Mouse (Mus musculus) T-cell, adult 2 months (primary cell): ENCODE data around the gene Npas1.

Experiments used
- DNase-seq: peaks from one replicate; pipeline ENCODE4 v3.0.0; 2022; ENCODE audit warnings: low spot score

Gene Npas1

DNA sequence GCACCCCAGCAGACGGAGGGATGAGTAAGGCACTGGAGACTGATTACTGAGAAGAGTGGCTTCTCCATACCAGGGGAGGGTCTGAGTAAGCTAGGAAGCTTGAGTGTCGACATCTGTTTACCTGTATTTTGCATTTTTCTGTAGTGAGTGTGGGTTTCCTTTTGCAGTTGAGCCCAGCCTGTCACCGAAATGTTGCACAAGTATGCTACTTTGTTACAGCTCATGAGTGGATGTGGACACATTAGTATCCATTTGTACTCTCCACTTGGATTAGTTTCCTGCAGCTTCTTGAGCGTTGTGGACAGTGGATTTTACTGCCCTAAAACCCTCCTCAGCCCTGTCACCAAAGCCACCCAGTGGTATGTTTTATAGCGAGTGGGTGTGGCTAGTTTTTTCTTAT lies 58.8 kb downstream of the Npas1 start:
- DNase-seq = no peak

DNA sequence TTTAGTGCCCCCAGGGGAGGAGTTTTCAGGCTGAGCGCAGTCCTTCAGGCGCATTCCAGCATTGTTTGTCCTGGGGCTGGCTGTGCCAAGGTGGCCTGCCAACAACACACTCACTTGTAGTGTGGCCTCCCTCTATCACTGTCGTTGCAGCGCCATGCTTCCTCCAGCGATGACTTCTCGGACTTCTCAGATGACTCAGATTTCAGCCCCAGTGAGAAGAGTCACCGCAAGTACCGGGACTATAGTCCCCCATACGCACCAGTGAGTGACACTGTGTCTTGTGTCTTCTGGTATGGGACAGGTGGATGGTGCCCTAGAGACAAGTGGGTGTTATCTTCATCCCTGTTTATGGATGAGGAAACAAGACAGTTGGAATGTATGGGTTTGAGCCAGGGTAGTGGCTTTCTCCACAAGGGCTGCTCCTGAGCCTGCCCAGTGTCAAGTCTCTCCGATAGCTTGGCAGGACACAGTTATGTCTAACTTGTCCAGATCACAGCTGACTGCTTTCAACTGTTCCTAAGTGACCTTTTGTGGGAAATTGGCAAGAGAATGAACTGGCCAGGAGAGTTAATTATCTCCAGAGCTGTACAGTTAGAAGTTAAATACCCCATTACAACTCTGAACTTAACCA lies 60.3 kb downstream of the Npas1 start:
- no peak for DNase-seq

DNA sequence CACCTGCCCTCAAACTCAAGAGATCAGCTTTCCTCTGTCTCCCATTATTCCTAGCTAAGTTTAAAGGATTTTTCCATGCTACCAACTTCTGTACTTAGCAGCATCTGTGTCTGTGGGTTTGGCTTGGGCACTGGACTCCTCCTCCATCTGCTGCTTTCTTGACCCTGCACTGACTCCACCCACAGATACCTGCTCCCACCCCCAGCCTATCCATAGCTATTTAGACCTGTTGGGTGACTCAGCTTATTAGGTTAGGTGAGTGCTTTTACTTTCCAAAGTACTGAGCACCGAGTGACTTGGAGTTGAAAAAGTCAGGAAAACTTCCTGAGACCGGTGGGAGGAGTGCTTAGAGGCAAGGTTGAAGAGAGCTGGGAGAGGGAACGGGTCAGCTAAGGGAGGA lies 62.1 kb downstream of the Npas1 start:
- DNase-seq = no peak

DNA sequence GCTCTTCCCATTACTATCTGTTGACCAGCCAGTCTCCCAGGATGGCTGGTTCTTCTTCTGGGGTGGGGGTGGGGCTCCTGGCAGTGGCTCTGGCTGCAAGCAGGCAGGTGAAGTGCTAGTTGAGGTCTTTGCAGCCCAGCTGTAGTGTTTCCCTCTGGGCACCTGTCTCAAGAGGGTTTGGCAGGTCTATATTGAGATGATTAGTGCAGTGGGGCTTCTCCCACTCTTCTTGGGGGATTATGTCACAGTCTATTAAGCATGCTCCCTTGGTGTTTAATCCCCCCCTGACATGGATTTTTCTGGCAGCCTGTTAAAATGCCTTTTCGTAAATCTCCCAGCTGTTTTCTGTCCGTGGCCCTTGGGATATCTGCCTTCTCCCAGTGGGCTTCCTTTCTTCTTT lies 64.6 kb downstream of the Npas1 start:
- no peak for DNase-seq

DNA sequence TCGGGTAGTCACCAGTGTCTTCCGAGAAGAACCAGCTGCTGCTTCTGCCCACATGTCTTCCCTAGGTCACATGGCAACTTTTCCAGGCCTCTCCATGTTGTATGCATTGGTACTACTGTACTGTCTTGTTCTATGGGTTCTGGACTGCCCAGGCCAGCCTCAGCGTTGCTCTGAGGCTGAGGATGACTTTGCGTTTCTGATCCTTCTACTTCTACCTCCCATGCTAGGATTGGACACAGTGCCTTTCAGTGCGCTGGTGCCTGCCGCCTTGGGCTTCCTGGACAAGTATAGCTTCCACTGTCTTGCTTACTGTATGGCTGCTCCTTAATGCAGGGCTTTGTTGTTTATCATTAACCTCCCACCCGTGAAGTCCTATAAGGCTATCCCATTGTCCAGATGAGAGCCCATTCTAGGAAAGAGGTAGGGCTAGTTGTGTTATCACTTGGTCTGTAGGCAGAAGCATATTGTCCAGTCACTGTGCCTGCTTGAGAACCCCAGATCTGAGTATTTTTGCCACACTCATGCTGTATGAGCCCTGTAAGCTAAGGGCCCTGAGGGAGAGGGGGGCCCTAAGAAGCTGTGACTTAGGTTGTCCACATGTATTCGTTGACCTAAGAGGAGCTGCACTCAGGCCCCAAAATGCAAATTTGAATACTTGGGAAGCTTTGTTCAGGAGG lies 65.2 kb downstream of the Npas1 start:
- no peak for DNase-seq

DNA sequence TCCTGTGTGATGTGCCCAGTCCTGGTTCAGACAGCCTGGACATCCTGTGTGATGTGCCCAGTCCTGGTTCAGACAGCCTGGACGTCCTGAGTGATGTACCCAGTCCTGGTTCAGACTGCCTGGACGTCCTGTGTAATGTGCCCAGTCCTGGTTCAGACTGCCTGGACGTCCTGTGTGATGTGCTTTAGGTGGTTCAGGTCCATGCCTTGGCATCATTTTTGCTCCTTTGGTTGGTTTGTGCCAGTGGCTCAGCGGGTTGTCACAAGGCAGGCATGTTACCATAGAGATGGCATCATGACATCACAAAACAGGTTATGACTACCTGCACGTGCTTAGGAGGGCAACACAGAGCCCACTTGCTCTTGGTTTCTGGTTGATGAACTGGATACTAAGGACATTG lies 66.4 kb downstream of the Npas1 start:
- DNase-seq = no peak

DNA sequence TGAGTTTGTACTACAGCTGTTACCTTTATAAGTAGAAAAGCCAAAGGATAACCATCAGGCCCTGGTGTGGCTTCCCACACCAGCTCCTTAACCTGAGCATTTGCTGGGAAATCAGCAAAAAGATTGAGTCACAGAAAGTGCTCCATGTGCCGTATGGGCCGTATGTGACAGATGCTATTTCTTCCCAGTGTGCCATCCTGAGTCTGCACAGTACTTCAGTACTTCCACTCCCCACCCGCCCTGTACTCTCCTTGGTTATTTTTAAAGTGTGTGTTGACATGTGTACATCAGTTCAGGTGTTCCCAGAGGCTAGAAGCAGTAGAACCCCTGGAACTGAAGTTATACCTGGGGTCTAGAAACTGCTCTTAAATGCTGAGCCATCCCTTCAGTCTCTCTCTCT lies 70.5 kb downstream of the Npas1 start:
- DNase-seq = no peak
